Mouse (Mus musculus): ENCODE measurements around the gene Disp1. TPM values are rescaled to one million over a fixed set of nuclear protein-coding genes. Genes with fewer than 3 reads are reported as not detected.

Gene Disp1
- polyA plus RNA-seq, 1 experiment from 2014 or later = 7.7 TPM

DNA sequence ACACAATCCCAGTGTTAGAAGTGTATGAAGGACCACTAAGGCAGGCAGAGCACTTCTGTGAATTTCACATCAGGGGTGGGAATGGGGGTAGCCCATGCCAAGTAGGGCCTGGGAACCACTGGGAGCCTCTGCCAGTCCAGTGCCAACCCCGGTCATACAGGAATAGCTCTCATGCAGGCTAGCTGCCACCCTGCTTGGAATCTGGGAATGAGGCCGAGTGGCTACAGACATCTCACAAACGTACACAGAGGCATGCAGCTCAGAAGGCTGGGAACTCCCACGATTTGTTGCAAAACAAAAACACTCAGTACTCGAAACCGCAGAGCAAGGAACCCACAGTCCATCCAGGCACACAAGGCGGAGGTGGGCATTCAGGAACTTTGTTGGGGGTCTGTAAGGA, 153.5 kb downstream of the Disp1 start:
- no peak overlapping the region for H3K4me2 ChIP-seq
- H3K27me3 ChIP-seq (replicated peaks; ENCODE audit: control insufficient read depth, insufficient read depth, low read length) = no peaks in the 10 kb centered on the region
- H3K9me3 ChIP-seq (ENCODE audit: control insufficient read depth, low read length) = no peaks in the 10 kb centered on the region
- H3K9ac ChIP-seq (ENCODE audit: low read depth, low read length) = no peak overlapping the region
- H3K36me3 ChIP-seq (ENCODE audit: control insufficient read depth, insufficient read depth, low read length) = no peaks in the 10 kb centered on the region
- H3K4me1 ChIP-seq (replicated peaks; ENCODE audit: control insufficient read depth, insufficient read depth, low read length) = no peaks in the 10 kb centered on the region
- 84% methylated on average over 7 of the region's 7 CpGs for WGBS
- DNase-seq (ENCODE audit: low spot score) (no peak), ATAC-seq (replicated peaks; ENCODE audit: low FRiP score) (no peak)
- H3K27ac ChIP-seq (ENCODE audit: low read depth, low read length) = no peak overlapping the region
- no peak overlapping the region for H3K4me3 ChIP-seq (ENCODE audit: low read depth, low read length)

DNA sequence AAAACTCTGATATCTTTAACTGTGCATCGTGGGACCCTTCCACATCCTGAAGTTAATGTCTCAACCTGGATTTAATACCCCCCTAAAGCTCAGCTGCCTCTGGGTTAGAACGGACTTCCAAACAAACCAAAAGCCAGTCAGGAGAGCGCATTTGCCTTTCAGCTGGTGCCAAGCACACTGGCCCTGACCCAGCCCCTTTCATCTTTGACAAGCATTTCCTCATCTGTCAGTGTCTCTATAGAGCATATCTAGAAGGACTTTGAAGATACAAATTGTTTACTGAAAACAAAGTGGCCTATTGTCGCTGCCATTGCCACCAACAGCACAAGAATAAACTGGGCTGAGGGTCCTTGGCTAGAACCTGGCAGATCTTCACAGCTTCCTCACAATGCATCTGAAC, 154.3 kb downstream of the Disp1 start:
- DNase-seq (ENCODE audit: low spot score) (no peak), ATAC-seq (replicated peaks; ENCODE audit: low FRiP score) (no peak)
- H3K27ac ChIP-seq (ENCODE audit: low read depth, low read length) = no peak overlapping the region
- no peaks in the 10 kb centered on the region for H3K9me3 ChIP-seq (ENCODE audit: control insufficient read depth, low read length)
- no peaks in the 10 kb centered on the region for H3K27me3 ChIP-seq (replicated peaks; ENCODE audit: control insufficient read depth, insufficient read depth, low read length)
- no peak overlapping the region for H3K4me3 ChIP-seq (ENCODE audit: low read depth, low read length)
- no peak overlapping the region for H3K4me2 ChIP-seq
- WGBS = 65% methylated on average over 4 of the region's 4 CpGs
- H3K36me3 ChIP-seq (ENCODE audit: control insufficient read depth, insufficient read depth, low read length) = no peaks in the 10 kb centered on the region
- no peaks in the 10 kb centered on the region for H3K4me1 ChIP-seq (replicated peaks; ENCODE audit: control insufficient read depth, insufficient read depth, low read length)
- no peak overlapping the region for H3K9ac ChIP-seq (ENCODE audit: low read depth, low read length)

DNA sequence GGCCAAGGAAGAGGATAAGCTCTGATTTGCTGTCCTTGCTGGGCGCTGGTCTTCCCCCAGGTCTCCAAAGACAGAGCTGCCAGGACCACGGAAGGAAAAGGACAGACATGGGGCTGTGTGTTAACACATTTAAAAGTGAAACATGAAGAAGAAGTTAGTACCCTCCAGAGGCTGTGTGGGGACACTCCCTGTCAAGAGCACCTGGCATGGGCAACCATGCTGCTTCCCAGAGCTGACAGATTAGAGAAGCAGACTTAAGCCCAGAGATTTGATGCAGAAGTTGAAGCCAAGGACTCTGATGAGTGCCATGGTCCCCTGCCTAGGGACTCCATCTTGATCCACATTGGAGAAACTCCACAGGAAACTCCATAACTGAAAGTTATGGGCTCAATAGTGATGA, 160.7 kb downstream of the Disp1 start:
- Histone ChIP-seq H3K4me1 (replicated peaks; ENCODE audit: control insufficient read depth, insufficient read depth, low read length) (no peaks in the 10 kb centered on the region), H3K9me3 (ENCODE audit: control insufficient read depth, low read length) (no peaks in the 10 kb centered on the region), H3K27me3 (replicated peaks; ENCODE audit: control insufficient read depth, insufficient read depth, low read length) (no peaks in the 10 kb centered on the region), H3K4me3 (ENCODE audit: low read depth, low read length) (no peak overlapping the region), H3K27ac (ENCODE audit: low read depth, low read length) (no peak overlapping the region), H3K4me2 (no peak overlapping the region), H3K36me3 (ENCODE audit: control insufficient read depth, insufficient read depth, low read length) (no peaks in the 10 kb centered on the region), H3K9ac (ENCODE audit: low read depth, low read length) (no peak overlapping the region)
- WGBS = 62% methylated on average over 2 of the region's 2 CpGs
- DNase-seq (ENCODE audit: low spot score) (no peak), ATAC-seq (replicated peaks; ENCODE audit: low FRiP score) (no peak)

DNA sequence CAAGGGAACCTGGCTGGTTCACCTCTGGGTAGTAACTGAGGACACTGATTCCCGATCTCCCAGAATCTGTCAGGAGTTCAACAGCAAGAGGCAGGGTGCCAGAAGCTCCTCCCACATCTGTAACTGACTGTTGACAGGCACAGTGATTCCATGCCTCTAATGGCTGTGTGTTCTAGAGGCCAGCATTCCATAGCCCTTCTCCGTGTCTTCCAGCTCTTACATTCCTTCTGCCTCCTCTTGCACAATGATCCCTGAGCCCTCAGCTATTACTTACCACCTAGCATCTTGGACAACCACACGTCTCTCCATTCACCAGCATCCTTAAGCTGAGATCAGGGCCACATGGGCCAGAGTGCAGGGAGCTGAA, 165.1 kb downstream of the Disp1 start:
- H3K36me3 ChIP-seq (ENCODE audit: control insufficient read depth, insufficient read depth, low read length) = no peaks in the 10 kb centered on the region

DNA sequence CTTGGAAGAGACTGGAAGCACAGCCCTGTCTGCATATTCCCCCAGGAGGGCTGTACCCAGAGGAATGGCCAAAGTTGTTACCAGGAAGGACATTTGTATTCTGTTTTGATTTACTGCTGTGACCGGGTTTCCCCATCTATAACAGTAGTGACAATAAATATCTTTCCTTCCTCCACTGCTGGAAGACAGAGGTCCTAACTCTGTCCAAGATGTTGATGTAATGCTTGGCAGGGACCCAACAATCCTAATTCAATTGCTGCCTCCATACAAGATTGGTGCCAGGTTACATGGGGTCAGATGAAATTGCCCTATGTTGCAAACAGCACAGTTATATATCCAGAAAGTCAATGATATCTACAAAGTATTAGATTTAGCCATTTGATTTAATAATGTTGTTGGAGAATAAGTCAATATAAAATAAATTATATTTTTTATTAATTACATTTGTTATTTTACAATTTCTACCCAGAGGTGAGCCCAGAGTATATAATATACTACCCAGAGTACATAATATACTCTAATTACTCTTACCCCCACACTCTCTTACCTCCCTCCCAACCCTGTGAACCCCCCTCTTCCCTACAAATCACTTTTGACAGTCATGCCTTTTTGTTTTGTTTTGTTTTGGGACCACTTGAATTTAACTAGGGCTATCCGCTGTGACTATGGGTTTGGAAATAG, 165.6 kb downstream of the Disp1 start:
- H3K9ac ChIP-seq (ENCODE audit: low read depth, low read length) = no peak overlapping the region
- ATAC-seq (replicated peaks; ENCODE audit: low FRiP score) (no peak), DNase-seq (ENCODE audit: low spot score) (no peak)
- H3K36me3 ChIP-seq (ENCODE audit: control insufficient read depth, insufficient read depth, low read length) = no peaks in the 10 kb centered on the region
- H3K4me1 ChIP-seq (replicated peaks; ENCODE audit: control insufficient read depth, insufficient read depth, low read length) = no peaks in the 10 kb centered on the region
- no peak overlapping the region for H3K4me3 ChIP-seq (ENCODE audit: low read depth, low read length)
- no peaks in the 10 kb centered on the region for H3K9me3 ChIP-seq (ENCODE audit: control insufficient read depth, low read length)
- H3K27ac ChIP-seq (ENCODE audit: low read depth, low read length) = no peak overlapping the region
- H3K27me3 ChIP-seq (replicated peaks; ENCODE audit: control insufficient read depth, insufficient read depth, low read length) = no peaks in the 10 kb centered on the region
- WGBS = 78% methylated on average over 2 of the region's 2 CpGs
- no peak overlapping the region for H3K4me2 ChIP-seq

More for the DNA sequence above, 165.1 kb downstream of the Disp1 start:
- Histone ChIP-seq H3K9ac (ENCODE audit: low read depth, low read length) (no peak overlapping the region), H3K27me3 (replicated peaks; ENCODE audit: control insufficient read depth, insufficient read depth, low read length) (no peaks in the 10 kb centered on the region), H3K4me1 (replicated peaks; ENCODE audit: control insufficient read depth, insufficient read depth, low read length) (no peaks in the 10 kb centered on the region), H3K4me2 (no peak overlapping the region), H3K4me3 (ENCODE audit: low read depth, low read length) (no peak overlapping the region), H3K27ac (ENCODE audit: low read depth, low read length) (no peak overlapping the region), H3K9me3 (ENCODE audit: control insufficient read depth, low read length) (no peaks in the 10 kb centered on the region)
- WGBS = 41% methylated on average over 3 of the region's 3 CpGs
- no peak for DNase-seq (ENCODE audit: low spot score)
- no peak for ATAC-seq (replicated peaks; ENCODE audit: low FRiP score)

DNA sequence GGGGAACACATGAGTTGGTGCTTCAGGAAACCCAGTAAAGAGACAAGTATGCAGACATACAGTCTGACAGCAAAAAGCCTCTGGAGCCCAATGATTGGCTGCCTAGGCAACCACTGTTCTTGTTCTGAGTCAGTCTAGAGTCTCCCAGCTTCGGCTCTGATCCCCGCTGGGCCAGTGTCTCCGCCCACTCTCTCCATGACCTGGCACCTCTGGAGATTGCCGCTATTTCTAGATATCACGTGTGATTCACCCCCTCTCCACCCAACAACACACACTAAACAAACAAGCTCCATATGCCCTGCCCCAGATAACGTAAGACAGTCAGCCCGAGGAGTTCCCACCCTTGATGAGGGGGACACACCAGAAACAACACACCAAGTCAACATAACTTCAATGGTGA, 168.7 kb downstream of the Disp1 start:
- Histone ChIP-seq H3K9me3 (ENCODE audit: control insufficient read depth, low read length) (no peaks in the 10 kb centered on the region), H3K27ac (ENCODE audit: low read depth, low read length) (no peak overlapping the region), H3K9ac (ENCODE audit: low read depth, low read length) (no peak overlapping the region), H3K27me3 (replicated peaks; ENCODE audit: control insufficient read depth, insufficient read depth, low read length) (no peaks in the 10 kb centered on the region), H3K36me3 (ENCODE audit: control insufficient read depth, insufficient read depth, low read length) (no peaks in the 10 kb centered on the region), H3K4me2 (no peak overlapping the region), H3K4me3 (ENCODE audit: low read depth, low read length) (no peak overlapping the region), H3K4me1 (replicated peaks; ENCODE audit: control insufficient read depth, insufficient read depth, low read length) (no peaks in the 10 kb centered on the region)
- WGBS = 62% methylated on average over 7 of the region's 7 CpGs
- DNase-seq (ENCODE audit: low spot score) (no peak), ATAC-seq (replicated peaks; ENCODE audit: low FRiP score) (0 out of 2 replicates have a peak, but pooled peaks have one; percentile 18)

DNA sequence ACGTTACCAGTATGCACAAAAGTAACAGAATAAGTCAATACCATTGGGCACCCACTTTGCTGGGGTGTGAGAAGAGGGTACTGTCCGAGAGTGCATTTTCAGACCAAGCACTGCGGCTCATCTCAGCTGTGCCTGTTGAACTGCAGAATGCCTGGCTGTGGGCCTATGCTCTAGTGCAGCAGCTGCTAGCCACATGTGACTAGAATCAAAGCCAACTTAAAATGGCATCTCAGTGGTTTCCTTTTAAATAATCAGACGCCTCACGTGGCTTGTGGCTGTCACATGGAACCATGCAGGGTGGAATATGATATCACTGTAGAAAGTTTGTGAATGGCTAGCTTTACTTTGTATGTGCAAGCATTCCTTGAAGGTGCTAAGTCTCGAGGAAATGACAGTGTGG, 172.0 kb downstream of the Disp1 start:
- no peak for ATAC-seq (replicated peaks; ENCODE audit: low FRiP score)
- no peaks in the 10 kb centered on the region for H3K4me1 ChIP-seq (replicated peaks; ENCODE audit: control insufficient read depth, insufficient read depth, low read length)
- WGBS = 81% methylated on average over 6 of the region's 6 CpGs
- H3K27ac ChIP-seq (ENCODE audit: low read depth, low read length) = no peak overlapping the region
- no peak overlapping the region for H3K4me3 ChIP-seq (ENCODE audit: low read depth, low read length)
- DNase-seq (ENCODE audit: low spot score) = no peak
- H3K9me3 ChIP-seq (ENCODE audit: control insufficient read depth, low read length) = no peaks in the 10 kb centered on the region
- no peak overlapping the region for H3K4me2 ChIP-seq
- no peak overlapping the region for H3K9ac ChIP-seq (ENCODE audit: low read depth, low read length)
- H3K36me3 ChIP-seq (ENCODE audit: control insufficient read depth, insufficient read depth, low read length) = no peaks in the 10 kb centered on the region
- H3K27me3 ChIP-seq (replicated peaks; ENCODE audit: control insufficient read depth, insufficient read depth, low read length) = no peaks in the 10 kb centered on the region

DNA sequence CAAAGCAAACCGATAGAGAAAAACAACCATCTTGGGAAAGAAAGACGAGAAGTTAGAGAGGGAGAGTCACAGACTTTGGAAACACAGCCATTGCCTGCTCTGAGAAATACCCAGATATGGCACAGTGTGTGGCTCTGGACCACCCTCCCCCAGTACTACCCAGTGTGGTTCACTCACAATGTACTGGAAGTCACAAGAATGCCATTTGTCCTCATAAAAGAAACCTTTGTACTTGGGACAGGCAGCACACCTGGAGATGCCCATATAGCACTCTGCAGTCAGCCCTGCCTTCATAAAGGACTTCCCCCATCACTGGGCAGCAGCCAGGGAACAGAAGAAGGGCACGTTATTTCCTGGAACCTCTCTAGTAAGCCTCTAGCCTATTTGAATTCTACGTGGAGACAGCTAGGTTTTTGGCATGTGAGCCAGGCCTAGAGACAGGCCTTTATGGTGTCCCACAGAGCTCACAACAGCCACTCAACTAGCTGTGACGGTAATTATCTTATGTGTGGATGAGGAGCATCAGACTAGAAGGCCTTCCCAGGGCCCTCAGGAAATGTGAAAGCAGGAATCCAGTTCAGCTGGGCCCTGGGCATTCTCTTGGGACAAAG, 173.3 kb downstream of the Disp1 start:
- WGBS = 75% methylated on average over 5 of the region's 5 CpGs
- Histone ChIP-seq H3K4me2 (no peak overlapping the region), H3K4me1 (replicated peaks; ENCODE audit: control insufficient read depth, insufficient read depth, low read length) (no peaks in the 10 kb centered on the region), H3K36me3 (ENCODE audit: control insufficient read depth, insufficient read depth, low read length) (no peaks in the 10 kb centered on the region), H3K27ac (ENCODE audit: low read depth, low read length) (no peak overlapping the region), H3K27me3 (replicated peaks; ENCODE audit: control insufficient read depth, insufficient read depth, low read length) (no peaks in the 10 kb centered on the region), H3K9me3 (ENCODE audit: control insufficient read depth, low read length) (no peaks in the 10 kb centered on the region), H3K4me3 (ENCODE audit: low read depth, low read length) (no peak overlapping the region), H3K9ac (ENCODE audit: low read depth, low read length) (no peak overlapping the region)
- ATAC-seq (replicated peaks; ENCODE audit: low FRiP score) (no peak), DNase-seq (ENCODE audit: low spot score) (no peak)

DNA sequence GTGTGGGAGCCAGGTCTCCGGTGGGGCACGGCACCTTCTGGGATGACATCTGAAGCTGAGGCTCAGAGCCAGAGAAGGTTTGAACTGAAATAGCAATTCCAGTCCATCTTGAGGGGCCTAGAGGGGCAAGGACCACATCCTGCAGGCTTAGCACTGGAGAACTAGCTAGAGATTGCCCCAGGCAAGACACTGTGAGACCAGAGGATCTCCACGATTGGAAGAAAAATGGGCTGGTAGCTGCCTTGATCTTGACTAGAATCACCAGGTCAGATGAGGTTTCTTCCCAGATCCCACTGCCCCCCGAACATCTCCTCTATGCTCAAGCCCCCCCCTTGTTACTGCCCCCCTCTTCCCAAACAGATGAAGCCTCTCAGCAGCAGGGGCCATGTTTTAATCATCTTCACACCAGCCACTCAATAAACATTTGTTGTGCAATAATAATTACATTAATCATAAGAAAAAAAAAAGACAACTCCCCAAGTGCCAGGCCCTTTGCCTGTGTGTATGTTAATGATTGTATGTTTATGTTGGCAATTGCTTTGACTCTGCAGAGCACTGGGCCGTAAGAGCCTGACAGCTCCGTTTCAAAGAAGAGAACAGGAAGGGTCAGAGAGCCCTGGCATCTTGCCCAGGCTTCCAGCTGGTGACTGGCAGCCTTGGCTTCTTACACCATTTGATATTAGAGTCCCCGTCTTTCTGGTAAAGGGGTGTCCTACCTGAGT, 174.0 kb downstream of the Disp1 start:
- Histone ChIP-seq H3K4me1 (replicated peaks; ENCODE audit: control insufficient read depth, insufficient read depth, low read length) (no peaks in the 10 kb centered on the region), H3K27ac (ENCODE audit: low read depth, low read length) (no peak overlapping the region), H3K9ac (ENCODE audit: low read depth, low read length) (no peak overlapping the region), H3K27me3 (replicated peaks; ENCODE audit: control insufficient read depth, insufficient read depth, low read length) (no peaks in the 10 kb centered on the region), H3K4me2 (no peak overlapping the region), H3K36me3 (ENCODE audit: control insufficient read depth, insufficient read depth, low read length) (no peaks in the 10 kb centered on the region), H3K4me3 (ENCODE audit: low read depth, low read length) (no peak overlapping the region), H3K9me3 (ENCODE audit: control insufficient read depth, low read length) (no peaks in the 10 kb centered on the region)
- ATAC-seq (replicated peaks; ENCODE audit: low FRiP score) = no peak
- no peak for DNase-seq (ENCODE audit: low spot score)
- 60% methylated on average over 7 of the region's 7 CpGs for WGBS

Data from liver, embryonic 11.5 days (tissue).